Mouse (Mus musculus) liver, adult 2 months (tissue): ENCODE measurements around the gene Cd300ld4.

Experiments
- CTCF ChIP-seq: fragments of 200-500 bp; IDR thresholded peaks from 2 replicates; pipeline ENCODE4 v1.5.1; 2011; ENCODE audit warnings: low read depth, low read length, control low read depth
- POLR2A ChIP-seq: fragments of 200-500 bp; IDR thresholded peaks from 2 replicates; pipeline ENCODE4 v1.6.1; 2011; ENCODE audit warnings: low read length, control low read depth; ENCODE audit not compliant: insufficient read depth; ENCODE audit errors: extremely low read depth

DNA sequence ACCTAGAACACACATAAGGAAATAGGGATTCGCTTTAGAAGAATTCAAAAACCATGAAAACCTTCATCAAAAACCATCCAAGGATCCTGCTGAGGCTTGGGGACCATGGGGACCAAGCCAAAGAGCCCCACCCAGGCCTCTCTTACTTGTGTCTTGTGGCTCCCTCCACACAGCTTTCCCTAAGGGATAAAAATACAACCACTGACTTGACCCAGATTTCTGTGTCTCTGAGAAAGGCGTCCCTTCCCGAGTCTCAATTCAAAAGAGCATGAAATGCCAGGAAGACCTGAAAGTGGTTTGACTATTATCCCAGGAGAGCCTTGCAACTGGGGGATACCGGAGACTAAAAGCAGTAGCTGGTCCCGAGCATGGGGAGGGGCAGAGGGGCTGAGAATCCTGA lies 46.2 kb upstream of the Cd300ld4 start:
- TF ChIP-seq POLR2A (no peak), CTCF (no peak)
